Mouse (Mus musculus) liver, adult 2 months (tissue): ENCODE measurements around the gene Col6a6. TPM values are rescaled to one million over a fixed set of nuclear protein-coding genes. Genes with fewer than 3 reads are reported as not detected.

Experiments
- DNase-seq: peaks from one replicate; pipeline ENCODE4 v3.0.0-alpha.2; 2011; ENCODE audit warnings: low read depth, low spot score; ENCODE audit errors: extremely low read depth
- H3K27ac ChIP-seq: fragments of 200-500 bp; replicated peaks from 2 replicates; pipeline ENCODE4 v1.5.1; 2012; ENCODE audit warnings: low read depth, mild to moderate bottlenecking, control low read depth, inconsistent platforms, low read length; ENCODE audit not compliant: insufficient read depth
- H3K27me3 ChIP-seq: fragments of 200-500 bp; 2 replicates; pipeline ENCODE4 v1.6.1; 2012; ENCODE audit warnings: mild to moderate bottlenecking, moderate library complexity, low read length, inconsistent platforms; ENCODE audit not compliant: control insufficient read depth, insufficient read depth
- H3K36me3 ChIP-seq: fragments of 200-500 bp; 2 replicates; pipeline ENCODE4 v1.6.1; 2012; ENCODE audit warnings: low read length, inconsistent platforms; ENCODE audit not compliant: control insufficient read depth, insufficient read depth
- H3K4me1 ChIP-seq: fragments of 200-500 bp; 2 replicates; pipeline ENCODE4 v1.6.1; 2011; ENCODE audit warnings: low read length; ENCODE audit not compliant: control insufficient read depth, insufficient read depth
- H3K4me3 ChIP-seq: fragments of 200-500 bp; 2 replicates; pipeline ENCODE4 v1.5.1; 2011; ENCODE audit warnings: low read depth, mild to moderate bottlenecking, control low read depth, low read length, moderate library complexity; ENCODE audit not compliant: insufficient read depth
- H3K79me2 ChIP-seq: fragments of 200-500 bp; 2 replicates; pipeline ENCODE4 v1.6.1; 2012; ENCODE audit warnings: inconsistent platforms, mild to moderate bottlenecking, low read length, moderate library complexity; ENCODE audit not compliant: control insufficient read depth, insufficient read depth
- H3K9ac ChIP-seq: fragments of 200-500 bp; 2 replicates; pipeline ENCODE4 v1.6.1; 2012; ENCODE audit warnings: low read depth, mild to moderate bottlenecking, control low read depth, inconsistent platforms, low read length
- CTCF ChIP-seq: fragments of 200-500 bp; IDR thresholded peaks from 2 replicates; pipeline ENCODE4 v1.5.1; 2011; ENCODE audit warnings: low read depth, low read length, control low read depth
- POLR2A ChIP-seq: fragments of 200-500 bp; IDR thresholded peaks from 2 replicates; pipeline ENCODE4 v1.6.1; 2011; ENCODE audit warnings: low read length, control low read depth; ENCODE audit not compliant: insufficient read depth; ENCODE audit errors: extremely low read depth
- WGBS: fragments of 180-500 bp; shearing (Covaris S2); methylation state at CpG from one replicate; pipeline ENCODE4 v1.1.7; 2018; 5-methylcytosine and 5-hydroxymethylcytosine counted together
- polyA plus RNA-seq: library from polyadenylated mRNA; depleted of rRNA; stranded (reverse); fragments of >200 nt; gene quantifications from 2 replicates; pipeline ENCODE4 v1.2.3, GENCODE M21; 2012
- total RNA-seq: library from RNA; depleted of rRNA; stranded (reverse); fragments of >200 nt; gene quantifications from 2 replicates; pipeline ENCODE4 v1.2.3, GENCODE M21; 2014

Col6a6 gene
- total and polyA plus RNA-seq, 2 experiments, result 0.06 to 0.09 TPM

DNA sequence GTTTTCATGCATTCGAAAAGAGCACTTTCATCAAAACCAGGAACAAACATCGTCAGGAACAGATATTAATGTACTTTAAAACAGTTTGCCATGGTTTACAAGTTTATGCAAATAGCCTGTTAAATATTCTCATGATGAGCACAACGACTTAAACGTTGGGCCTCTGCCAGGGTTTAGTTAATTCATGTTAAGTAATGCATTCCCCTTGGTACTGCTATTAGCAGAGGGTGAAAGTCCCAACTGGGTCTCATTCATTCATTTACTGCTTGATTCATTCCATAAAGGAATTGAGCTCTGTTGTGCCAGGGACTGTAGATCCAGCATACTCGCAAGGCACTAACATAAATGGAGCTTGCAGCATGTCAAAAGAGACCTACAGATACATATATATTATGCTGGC is 92.8 kb downstream of the Col6a6 start:
- Histone ChIP-seq H3K4me1 (no peaks in the 10 kb centered on the region), H3K4me3 (no peak overlapping the region), H3K9ac (no peak overlapping the region), H3K27ac (no peak overlapping the region), H3K36me3 (no peaks in the 10 kb centered on the region), H3K27me3 (no peaks in the 10 kb centered on the region), H3K79me2 (no peaks in the 10 kb centered on the region)
- no peak for DNase-seq
- 80% methylated on average over 5 of the region's 5 CpGs for WGBS
- no peak for TF ChIP-seq POLR2A
- no peak for TF ChIP-seq CTCF

GRCm38 (mm10) chr9:105734651-105735050 is 93.3 kb downstream of the Col6a6 start:
- DNase-seq, result no peak
- Histone ChIP-seq H3K4me3 (no peak overlapping the region), H3K27me3 (no peaks in the 10 kb centered on the region), H3K79me2 (no peaks in the 10 kb centered on the region), H3K36me3 (no peaks in the 10 kb centered on the region), H3K27ac (no peak overlapping the region), H3K4me1 (no peaks in the 10 kb centered on the region), H3K9ac (no peak overlapping the region)
- TF ChIP-seq CTCF (no peak), POLR2A (no peak)
- WGBS, result 95% methylated on average over 2 of the region's 2 CpGs

GRCm38 (mm10) chr9:105731976-105732375 is 96.0 kb downstream of the Col6a6 start:
- Histone ChIP-seq H3K9ac (no peak overlapping the region), H3K4me3 (no peak overlapping the region), H3K27me3 (no peaks in the 10 kb centered on the region), H3K79me2 (no peaks in the 10 kb centered on the region), H3K4me1 (no peaks in the 10 kb centered on the region), H3K27ac (no peak overlapping the region), H3K36me3 (no peaks in the 10 kb centered on the region)
- no peak for DNase-seq
- WGBS, result 77% methylated on average over 7 of the region's 7 CpGs
- TF ChIP-seq CTCF (no peak), POLR2A (no peak)

- Histone ChIP-seq H3K27ac (no peak overlapping the region), H3K9ac (no peak overlapping the region), H3K79me2 (no peaks in the 10 kb centered on the region), H3K27me3 (no peaks in the 10 kb centered on the region), H3K4me1 (no peaks in the 10 kb centered on the region), H3K4me3 (no peak overlapping the region), H3K36me3 (no peaks in the 10 kb centered on the region)
- 76% methylated on average over 4 of the region's 4 CpGs for WGBS
- TF ChIP-seq CTCF (no peak), POLR2A (no peak)
- DNase-seq, result no peak
Observed at GRCm38 (mm10) chr9:105720430-105720829, 107.5 kb downstream of the Col6a6 start.

DNA sequence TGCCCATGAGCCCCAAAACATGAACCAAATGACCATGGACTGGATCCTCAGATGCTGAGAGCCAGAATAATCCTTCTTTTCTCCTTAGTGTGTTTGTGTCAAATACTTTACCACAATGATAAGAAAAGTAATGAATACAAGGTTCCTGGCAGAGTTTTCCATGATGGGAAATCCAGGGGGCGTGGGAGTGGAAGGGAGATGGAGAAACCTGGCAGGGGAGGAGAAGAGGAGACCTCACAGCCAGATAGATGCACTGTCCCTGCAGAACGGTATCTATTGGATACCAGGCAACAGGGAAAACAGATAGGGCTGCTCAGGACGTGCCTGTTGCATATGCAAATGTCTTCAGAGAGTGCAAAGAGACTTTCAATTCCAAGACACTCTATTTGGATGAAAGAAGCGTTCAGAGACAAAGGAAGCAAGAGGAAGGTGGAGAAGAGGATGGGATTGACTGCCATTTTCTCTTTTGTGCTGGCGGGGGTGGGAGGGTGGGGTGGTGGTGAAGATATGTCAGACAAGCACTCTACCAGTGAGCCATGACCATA is 108.0 kb downstream of the Col6a6 start:
- TF ChIP-seq CTCF (no peak), POLR2A (no peak)
- H3K79me2 ChIP-seq, result no peaks in the 10 kb centered on the region
- no peak for DNase-seq
- 52% methylated on average over 5 of the region's 5 CpGs for WGBS
- H3K4me3 ChIP-seq, result no peak overlapping the region
- no peak overlapping the region for H3K9ac ChIP-seq
- H3K4me1 ChIP-seq, result no peaks in the 10 kb centered on the region
- no peaks in the 10 kb centered on the region for H3K36me3 ChIP-seq
- H3K27me3 ChIP-seq, result no peaks in the 10 kb centered on the region
- no peak overlapping the region for H3K27ac ChIP-seq

- DNase-seq, result no peak
- WGBS, result 87% methylated on average over 7 of the region's 7 CpGs
- Histone ChIP-seq H3K4me3 (no peak overlapping the region), H3K36me3 (no peaks in the 10 kb centered on the region), H3K27ac (no peak overlapping the region), H3K4me1 (no peaks in the 10 kb centered on the region), H3K79me2 (no peaks in the 10 kb centered on the region), H3K27me3 (no peaks in the 10 kb centered on the region), H3K9ac (no peak overlapping the region)
- TF ChIP-seq CTCF, result no peak
- no peak for TF ChIP-seq POLR2A
Observed at GRCm38 (mm10) chr9:105719367-105719766, 108.6 kb downstream of the Col6a6 start.
